Mouse (Mus musculus) brain, embryonic 14.5 days (tissue): ENCODE measurements around the gene Rap1gap2. TPM values are rescaled to one million over a fixed set of nuclear protein-coding genes. Genes with fewer than 3 reads are reported as not detected.
A peak's percentile ranks its signal among the peaks of the same experiment; 100 is the strongest.

Experiments
- DNase-seq: peaks from one replicate; pipeline ENCODE4 v3.0.0-alpha.2; 2011; ENCODE audit warnings: low read depth
- CTCF ChIP-seq: fragments of 200-500 bp; IDR thresholded peaks from 2 replicates; pipeline ENCODE4 v1.5.1; 2012; ENCODE audit warnings: inconsistent platforms, mild to moderate bottlenecking, moderate library complexity, borderline replicate concordance; ENCODE audit not compliant: insufficient read depth, insufficient read length; ENCODE audit errors: extremely low read depth
- POLR2A ChIP-seq: fragments of 200-500 bp; IDR thresholded peaks from 2 replicates; pipeline ENCODE4 v1.6.1; 2012; ENCODE audit warnings: mild to moderate bottlenecking, inconsistent platforms, borderline replicate concordance; ENCODE audit not compliant: poor library complexity, insufficient read depth, insufficient read length, severe bottlenecking; ENCODE audit errors: extremely low read depth
- polyA plus RNA-seq: library from polyadenylated mRNA; depleted of rRNA; stranded (reverse); fragments of >200 nt; gene quantifications from 2 replicates; pipeline ENCODE4 v1.2.3, GENCODE M21; 2012

Gene Rap1gap2
- polyA plus RNA-seq, 1 experiment = 21.4 TPM

DNA sequence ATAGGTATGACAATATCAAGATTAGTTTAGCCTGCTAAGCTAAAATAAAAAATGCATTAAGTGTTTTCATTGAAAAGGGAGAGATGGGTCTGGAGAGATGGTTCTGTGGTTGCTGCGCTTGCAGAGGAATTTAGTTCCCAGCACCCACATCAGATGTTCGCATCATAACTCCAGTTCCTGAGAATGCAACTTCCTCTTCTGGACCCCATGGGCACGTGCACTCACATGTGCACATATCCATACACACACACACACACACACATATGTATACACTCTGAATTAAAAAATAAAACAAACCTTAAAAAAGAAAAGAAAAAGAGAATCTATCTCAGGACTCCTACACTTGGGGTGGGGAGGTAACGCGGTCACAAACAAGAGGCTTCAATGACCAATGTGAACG is 188.7 kb downstream of the Rap1gap2 start:
- DNase-seq = no peak
- TF ChIP-seq CTCF (no peak), POLR2A (no peak)

DNA sequence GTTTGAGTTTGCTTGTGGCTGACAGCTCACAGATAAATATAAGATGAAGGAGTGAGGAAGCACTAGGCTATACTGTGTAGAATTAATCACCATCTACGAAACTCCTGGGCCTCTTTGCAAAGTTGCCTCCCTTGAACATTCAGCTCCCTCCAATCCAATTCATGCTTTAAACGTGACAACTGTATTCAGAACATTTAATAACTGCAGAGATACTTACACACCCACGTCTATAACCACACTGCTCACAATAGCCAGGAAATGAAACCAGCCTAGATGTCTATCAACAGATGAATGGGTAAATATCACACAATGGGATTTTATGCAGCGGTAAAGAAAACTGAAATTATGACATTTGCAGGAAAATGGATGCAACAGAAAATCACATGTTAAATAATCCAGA is 189.6 kb downstream of the Rap1gap2 start:
- TF ChIP-seq POLR2A (no peak), CTCF (no peak)
- DNase-seq = no peak

- TF ChIP-seq CTCF = no peak
- TF ChIP-seq POLR2A = no peak
- no peak for DNase-seq
Measured at GRCm38 (mm10) chr11:74419601-74420000, 191.1 kb downstream of the Rap1gap2 start.

DNA sequence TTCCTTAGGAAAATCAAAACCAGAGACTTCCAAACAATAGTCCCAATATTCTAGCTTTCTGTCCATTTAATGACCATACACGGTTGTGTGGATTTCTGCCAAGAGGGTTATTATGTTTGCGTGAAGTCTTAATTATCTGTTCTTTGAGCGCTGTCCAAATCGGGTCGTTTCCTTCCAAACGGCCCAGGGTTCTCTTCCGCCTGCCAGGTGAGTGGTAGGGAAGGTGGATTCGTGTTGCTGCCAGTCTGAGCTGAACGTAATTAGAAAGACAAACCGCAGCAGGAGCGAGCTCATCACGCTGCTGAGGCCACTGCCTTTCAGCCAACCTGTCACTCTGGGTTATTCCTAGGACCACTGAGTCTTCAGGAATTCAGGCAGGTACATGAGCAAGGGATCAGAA is 195.0 kb downstream of the Rap1gap2 start:
- TF ChIP-seq CTCF (no peak), POLR2A (no peak)
- peak; percentile 62 for DNase-seq

GRCm38 (mm10) chr11:74414112-74414511 is 196.6 kb downstream of the Rap1gap2 start:
- DNase-seq = no peak
- TF ChIP-seq CTCF (no peak), POLR2A (no peak)

- no peak for TF ChIP-seq CTCF
- no peak for TF ChIP-seq POLR2A
Measured at GRCm38 (mm10) chr11:74413449-74413972, 197.2 kb downstream of the Rap1gap2 start.

DNA sequence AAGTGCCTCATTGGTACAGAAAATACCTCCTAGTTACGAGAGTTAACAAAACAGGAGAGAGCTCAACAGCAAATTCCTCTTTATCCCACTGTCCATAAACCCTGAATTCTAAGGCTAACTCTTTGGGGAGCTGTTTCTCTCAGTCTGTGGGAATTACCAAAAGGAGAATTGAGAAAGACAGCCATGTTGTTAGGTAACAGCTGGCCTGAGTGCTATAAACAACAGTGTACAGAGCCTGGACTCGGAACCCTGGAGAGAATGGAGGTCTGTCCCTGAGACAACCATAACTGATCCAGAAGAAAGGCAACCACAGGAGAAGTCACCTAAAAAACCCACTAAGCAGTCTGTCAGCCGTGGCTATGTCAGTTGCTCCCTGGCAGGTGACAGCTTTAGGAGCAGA is 198.3 kb downstream of the Rap1gap2 start:
- TF ChIP-seq POLR2A = no peak
- TF ChIP-seq CTCF = no peak
- no peak for DNase-seq

More at GRCm38 (mm10) chr11:74413449-74413972, 197.2 kb downstream of the Rap1gap2 start:
- no peak for DNase-seq

- DNase-seq = no peak
- no peak for TF ChIP-seq POLR2A
- no peak for TF ChIP-seq CTCF
Measured at GRCm38 (mm10) chr11:74411943-74412342, 198.8 kb downstream of the Rap1gap2 start.

- TF ChIP-seq POLR2A = no peak
- no peak for TF ChIP-seq CTCF
- peak; percentile 90 for DNase-seq
Measured at GRCm38 (mm10) chr11:74409757-74410174, 200.9 kb downstream of the Rap1gap2 start.

DNA sequence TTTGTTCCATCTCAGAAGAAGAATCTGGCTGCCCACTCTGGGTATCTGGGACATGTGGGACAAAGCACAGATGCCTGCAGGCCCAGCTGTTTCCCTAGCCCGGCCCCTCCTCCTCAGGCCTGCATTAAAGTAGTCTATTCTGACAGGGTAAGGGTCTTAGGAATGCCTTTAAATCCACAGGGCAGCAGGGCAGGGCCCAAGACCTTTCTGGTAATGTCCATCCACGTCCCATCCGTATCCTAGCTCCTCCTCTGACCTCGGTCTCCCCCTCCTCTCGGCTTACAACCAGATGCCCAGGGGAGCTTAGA is 201.3 kb downstream of the Rap1gap2 start:
- no peak for DNase-seq

DNA sequence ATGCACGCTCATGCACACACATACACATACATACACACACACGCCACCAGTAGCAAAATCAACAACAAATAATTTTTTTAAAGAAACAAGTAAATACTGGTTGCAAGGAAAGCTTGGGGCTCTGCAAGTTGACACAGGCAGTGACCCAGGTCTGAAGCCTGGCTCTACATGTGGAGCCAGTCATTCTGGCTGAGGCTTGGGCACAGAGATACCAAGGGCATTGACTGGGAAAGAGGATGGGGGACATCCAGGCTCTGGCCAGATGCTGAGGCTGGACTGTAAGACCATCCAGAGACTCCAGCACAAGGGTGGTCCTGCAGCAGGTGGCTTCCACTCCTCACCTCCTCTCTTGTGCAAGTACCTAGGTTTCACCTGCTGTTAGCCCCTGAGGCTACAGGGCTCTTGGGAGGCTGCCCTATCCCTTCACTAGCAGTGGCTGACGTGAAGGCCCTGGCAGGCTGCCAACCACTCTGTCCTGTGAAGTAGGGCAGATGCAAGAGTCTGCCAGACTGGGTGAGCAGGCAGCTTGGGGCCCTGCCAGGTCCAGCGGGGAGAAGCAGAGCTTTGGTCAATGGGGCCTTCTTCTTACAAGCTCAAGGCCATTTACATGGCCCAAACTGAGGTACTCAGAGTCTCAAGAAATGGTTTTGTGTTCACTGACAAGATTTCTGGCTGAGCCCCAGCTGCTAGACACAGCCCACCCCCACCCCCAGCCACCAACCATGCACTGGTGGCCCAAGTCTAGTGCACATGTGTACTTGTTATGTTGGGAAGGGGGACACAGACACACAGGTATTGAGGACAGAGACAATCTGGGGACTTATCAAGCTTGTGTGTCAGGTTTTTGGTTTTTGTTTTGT is 201.9 kb downstream of the Rap1gap2 start:
- DNase-seq = peak; percentile 97
- TF ChIP-seq POLR2A = no peak
- TF ChIP-seq CTCF = no peak

More for the DNA sequence above, 201.3 kb downstream of the Rap1gap2 start:
- TF ChIP-seq CTCF (no peak), POLR2A (no peak)

- TF ChIP-seq CTCF = no peak
- no peak for TF ChIP-seq POLR2A
- no peak for DNase-seq
Measured at GRCm38 (mm10) chr11:74405201-74405600, 205.5 kb downstream of the Rap1gap2 start.

DNA sequence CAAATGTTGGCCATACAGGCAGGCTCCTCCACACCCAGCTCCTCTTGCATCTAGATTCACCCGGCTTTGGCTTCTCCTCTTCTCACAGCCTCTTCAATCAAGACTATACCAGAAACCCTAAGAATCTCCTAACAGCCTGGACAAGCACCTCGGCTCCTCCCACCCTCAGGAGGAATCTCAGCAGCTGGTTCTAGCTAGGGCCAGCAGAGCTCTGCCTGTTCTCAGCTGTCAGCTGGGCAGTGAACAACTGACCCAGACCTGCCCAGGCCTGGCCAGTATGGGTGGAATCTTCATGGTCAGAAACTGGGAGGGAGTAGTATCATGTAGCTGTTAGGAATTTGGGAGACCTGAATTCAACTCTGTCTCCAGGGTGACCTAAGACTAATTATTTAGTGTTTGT is 206.5 kb downstream of the Rap1gap2 start:
- TF ChIP-seq POLR2A (no peak), CTCF (no peak)
- no peak for DNase-seq

DNA sequence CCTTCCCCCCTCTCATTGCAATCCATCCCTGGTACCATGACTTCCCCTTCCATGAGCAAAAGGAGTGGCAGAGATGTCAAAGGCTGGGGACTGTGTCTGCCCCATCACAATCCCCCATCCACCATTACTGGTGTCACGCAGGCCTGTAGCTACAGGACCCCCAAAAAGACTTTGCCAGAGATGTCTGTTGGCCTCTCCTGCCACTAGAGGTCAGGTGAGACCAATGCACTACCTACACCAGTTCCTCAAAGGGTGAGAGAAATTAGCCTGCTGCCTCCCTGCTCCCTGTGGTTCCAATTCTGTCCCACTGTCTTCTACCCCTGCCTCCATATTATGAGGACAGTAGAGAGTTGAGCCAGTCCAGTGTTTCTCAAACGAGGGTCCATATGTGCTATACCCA is 208.6 kb downstream of the Rap1gap2 start:
- peak; percentile 59 for DNase-seq

More for the DNA sequence above, 208.6 kb downstream of the Rap1gap2 start:
- no peak for TF ChIP-seq POLR2A
- peak; percentile 61; the same call in 1 of the 2 replicates for TF ChIP-seq CTCF
